Mouse (Mus musculus) liver, adult 10 weeks (tissue): ENCODE results near the gene Gprc5b. TPM values are rescaled to one million over a fixed set of nuclear protein-coding genes. Genes with fewer than 3 reads are reported as not detected.

Experiments used
- polyA plus RNA-seq: library from polyadenylated mRNA; stranded (reverse); fragments of 350-450 nt; fragmentation: Illumina TruSeq; extraction: RNeasy Lipid Tissue Mini Kit (QIAGEN cat#74804); gene quantifications from one replicate; pipeline ENCODE4 v1.2.3, GENCODE M21; 2014; ENCODE audit warnings: low read depth, low replicate concordance

The Gprc5b gene
- polyA plus RNA-seq: 0.45 TPM

GRCm38 (mm10) chr7:118995007-118995406, at the start of gene Gprc5b:
Gene Gprc5b (minus strand): TSS chr7:118995211.

Other genes with a start within 250 kb of the Gprc5b start
- gene Iqck, start 139.5 kb downstream of the Gprc5b start, polyA plus RNA-seq: not detected
- 20.2 TPM for gene Knop1, start 139.0 kb downstream of the Gprc5b start, polyA plus RNA-seq
- gene Gpr139, start 189.4 kb upstream of the Gprc5b start, polyA plus RNA-seq: not detected